Mouse (Mus musculus): ENCODE measurements around the gene Rusc2.

Rusc2 gene

GRCm38 (mm10) chr4:43447251-43447650, 65.5 kb downstream of the Rusc2 start:
- no peak for DNase-seq

DNA sequence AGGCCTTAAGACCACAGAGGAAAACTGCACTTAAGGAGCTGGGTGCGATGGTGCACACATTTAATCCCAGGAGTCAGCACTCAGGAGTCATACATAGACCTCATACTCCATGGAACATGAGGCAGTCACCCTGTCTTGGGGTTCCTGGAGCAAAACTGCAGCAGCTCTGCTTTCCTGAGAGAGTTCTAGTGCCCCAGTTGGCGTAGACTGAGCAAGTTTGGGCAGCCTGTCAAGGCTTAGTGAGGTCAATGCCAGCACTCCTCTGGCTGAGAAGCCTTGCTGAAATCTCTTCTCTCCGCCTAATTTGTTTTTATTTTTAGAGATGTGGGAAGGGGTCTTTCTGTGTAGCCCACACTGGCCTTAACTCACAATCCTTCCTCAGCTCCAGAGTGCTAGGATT, 66.8 kb downstream of the Rusc2 start:
- DNase-seq: no peak

DNA sequence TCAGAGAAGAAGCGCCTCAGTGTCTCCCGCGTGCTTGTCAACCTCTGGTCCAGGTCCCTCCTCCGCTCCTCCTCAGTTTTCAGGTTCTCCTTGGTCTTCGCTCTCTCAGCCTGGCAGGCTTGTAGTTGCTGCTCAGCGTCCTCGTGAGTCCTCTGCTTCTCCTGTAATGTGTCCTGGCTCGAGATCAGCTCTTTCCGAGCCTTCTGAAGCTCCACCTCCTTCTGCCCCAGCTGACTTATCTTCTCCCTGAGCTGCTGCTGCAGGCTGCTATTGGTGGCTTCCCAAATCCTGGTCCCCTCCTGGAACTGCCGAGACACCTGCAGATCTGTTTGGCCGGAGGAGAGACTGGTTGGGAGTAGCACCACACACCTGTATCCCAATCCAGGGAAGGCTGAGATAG, 70.5 kb downstream of the Rusc2 start:
- DNase-seq: no peak

GRCm38 (mm10) chr4:43453413-43453812, 71.6 kb downstream of the Rusc2 start:
- peak in 1 of 2 experiments; percentile 27 for DNase-seq

DNA sequence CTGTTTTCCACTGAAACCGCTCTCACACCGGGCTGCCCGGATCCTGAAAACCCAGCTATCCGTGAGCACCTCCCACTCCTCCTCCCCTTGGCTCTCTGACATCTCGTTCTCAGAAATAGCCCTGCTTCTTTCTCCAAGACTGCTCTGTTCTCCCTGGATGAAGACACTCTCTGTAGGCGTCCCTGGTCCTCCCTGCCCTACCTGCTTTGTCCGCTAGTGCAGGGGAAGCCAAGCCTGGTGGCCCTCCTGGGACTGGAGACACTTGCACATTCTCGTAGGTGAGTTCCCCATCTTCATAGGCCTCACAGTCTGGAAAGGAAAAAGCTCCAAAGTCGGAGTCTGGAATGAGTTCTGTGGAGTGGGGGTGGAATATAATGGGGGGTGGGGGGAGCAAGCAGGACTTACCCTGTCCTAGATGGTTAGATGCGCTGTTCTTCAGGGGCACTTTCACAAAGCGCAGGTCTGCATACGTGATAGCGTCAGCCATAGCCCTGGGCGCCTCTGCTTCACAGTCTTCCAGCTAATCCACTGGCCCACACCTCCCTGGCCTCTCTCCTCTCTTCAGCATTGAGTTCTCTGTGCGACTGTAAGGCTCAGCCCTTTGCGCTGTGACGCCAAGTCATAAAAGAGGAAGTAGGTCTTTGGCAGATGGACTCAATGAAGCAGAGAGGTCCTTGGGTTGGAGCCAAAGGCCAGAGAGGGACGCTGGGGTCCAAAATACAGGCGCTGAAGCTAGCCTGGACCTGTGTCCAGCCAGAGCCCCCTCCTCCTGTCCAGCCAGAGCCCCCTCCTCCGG, 72.5 kb downstream of the Rusc2 start, which contains the start of gene Cd72:
Cd72 (minus strand) TSS at position 588 of the 796 bp plus-strand sequence.
- DNase-seq: peak in 1 of 2 experiments; percentile 49

DNA sequence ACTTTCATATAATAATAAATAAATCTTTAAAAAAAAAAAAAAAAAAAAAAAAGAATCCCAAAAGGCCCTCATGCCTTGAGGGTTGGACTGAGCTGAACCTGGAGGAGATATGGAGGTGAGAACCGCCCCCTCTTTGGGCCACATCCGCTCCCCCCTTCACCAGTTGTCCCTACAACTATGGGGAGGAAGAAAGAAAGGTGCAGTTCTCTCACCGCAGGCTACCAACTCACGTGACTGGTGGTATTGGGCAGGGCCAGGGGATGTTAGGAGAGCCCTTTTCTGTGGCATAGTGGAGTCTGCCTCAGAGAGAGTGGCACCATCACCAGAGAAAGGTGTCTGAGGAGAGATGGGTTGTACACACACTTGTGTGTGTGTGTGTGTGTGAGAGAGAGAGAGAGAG, 74.7 kb downstream of the Rusc2 start:
- no peak for DNase-seq

DNA sequence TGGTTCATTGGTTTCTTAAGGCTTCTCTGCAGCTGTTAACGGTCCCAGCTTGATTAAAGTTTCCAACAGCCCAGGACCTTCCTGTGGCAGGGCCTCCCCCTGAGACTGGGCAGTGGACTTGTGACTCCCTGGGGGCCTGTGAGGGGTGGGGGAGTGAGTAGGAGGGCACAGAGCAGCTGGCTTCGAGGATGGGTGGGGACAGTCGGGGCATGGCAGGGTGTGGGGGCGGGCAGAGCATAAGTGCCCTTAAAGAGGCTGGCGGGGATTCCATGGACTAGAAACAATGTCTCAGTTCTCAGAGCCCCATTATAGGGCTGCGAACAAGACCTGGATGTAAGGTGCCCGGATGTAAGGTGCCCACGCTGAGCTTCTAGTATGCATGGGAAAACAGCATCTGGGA, 75.3 kb downstream of the Rusc2 start:
- peak; percentile 36 to 56 for DNase-seq

DNA sequence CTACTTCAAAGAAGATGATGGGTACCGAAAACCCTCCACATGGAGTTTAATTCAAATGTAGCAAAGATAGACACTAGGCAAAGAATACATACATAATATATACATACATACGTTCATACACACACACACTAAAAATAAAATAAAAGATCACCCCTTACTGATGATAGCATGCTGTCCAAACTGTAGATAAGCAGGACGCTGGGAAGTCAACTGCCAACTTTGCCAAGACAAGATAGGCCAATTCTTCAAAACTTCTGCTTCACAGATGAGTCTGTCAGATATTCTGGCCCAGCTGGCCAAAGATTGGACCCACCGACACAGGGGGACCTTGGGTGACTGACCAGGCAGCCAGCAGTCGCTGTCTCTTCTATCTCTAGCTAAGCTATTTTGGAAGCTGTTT, 81.3 kb downstream of the Rusc2 start:
- no peak for DNase-seq

GRCm38 (mm10) chr4:43465935-43466334, 84.2 kb downstream of the Rusc2 start:
- DNase-seq: no peak

GRCm38 (mm10) chr4:43466872-43467271, 85.1 kb downstream of the Rusc2 start:
- no peak for DNase-seq

DNA sequence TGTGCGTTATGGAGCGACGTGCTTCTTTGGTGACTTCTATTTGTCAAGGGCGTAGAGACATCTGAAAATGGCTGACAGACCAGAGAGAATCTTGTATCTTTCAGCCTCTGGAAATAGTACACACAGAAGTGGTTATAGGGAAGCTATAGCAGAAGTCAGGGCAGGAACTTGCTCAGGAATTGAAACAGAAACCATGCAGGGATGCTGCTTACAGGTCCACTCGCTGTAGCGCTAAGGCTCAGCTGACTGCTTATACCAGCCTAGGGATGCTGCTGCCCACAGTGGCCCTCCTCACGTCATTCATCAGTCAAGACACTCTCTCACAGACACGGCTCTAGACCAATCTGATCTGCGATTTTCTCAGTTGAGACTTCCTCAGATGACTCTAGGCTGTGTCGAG, 88.5 kb downstream of the Rusc2 start:
- no peak for DNase-seq

DNA sequence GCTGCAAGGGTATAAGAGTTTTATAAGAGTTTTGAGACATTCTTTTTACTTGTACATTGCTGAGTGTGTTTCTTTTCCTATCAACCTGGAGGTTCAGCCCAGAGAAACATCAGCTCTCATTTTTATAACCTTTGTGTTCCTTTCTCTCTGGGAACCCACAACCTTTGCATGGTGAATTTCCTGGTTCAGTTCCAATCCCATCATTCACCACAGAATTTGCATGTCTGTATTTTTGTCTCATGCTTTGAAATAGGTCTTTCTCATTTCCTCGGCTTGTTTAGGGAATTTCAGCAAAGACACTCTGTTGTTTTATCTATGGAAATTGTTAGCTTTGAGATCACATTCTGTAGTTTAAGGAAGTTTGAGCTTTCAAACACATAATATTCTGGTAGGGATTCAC, 91.9 kb downstream of the Rusc2 start:
- no peak for DNase-seq

DNA sequence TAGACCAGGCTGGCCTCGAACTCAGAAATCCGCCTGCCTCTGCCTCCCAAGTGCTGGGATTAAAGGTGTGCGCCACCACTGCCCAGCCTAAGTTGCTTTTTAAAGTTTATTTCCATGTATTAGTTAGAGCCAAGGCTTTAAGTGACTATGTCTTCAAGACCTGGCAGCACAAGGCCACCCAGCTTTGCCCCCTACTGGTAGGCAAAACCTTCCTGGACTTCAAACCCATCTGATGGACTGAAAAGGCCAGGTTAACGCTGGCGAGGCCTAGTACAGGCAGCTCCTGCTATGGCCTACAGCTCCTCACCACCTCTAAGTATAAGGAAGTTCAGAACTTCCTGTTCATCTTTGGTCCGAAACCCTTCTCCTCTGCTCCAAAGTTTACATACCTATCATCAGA, 94.8 kb downstream of the Rusc2 start:
- peak in 1 of 2 experiments; percentile 59 for DNase-seq
